Mouse (Mus musculus) intestine, embryonic 16.5 days (tissue): ENCODE measurements around the gene Tprn. TPM values are rescaled to one million over a fixed set of nuclear protein-coding genes. Genes with fewer than 3 reads are reported as not detected.
A peak's percentile ranks its signal among the peaks of the same experiment; 100 is the strongest.

Experiments
- ATAC-seq: fragments of 200-750 bp; cut with Nextera tagmentation; 2 replicates; pipeline ENCODE4 v1.8.0; 2017; ENCODE audit warnings: moderate TSS enrichment, moderate library complexity
- H3K27ac ChIP-seq: fragments of 300-500 bp; sonication (generic); 2 replicates; pipeline ENCODE4 v1.5.1; 2014; ENCODE audit warnings: mild to moderate bottlenecking, low read length
- H3K27me3 ChIP-seq: fragments of 300-500 bp; sonication (generic); replicated peaks from 2 replicates; pipeline ENCODE4 v1.6.1; 2014; ENCODE audit warnings: low read length, control low read depth, mixed read lengths; ENCODE audit not compliant: control insufficient read depth, insufficient read depth
- H3K36me3 ChIP-seq: fragments of 300-500 bp; sonication (generic); 2 replicates; pipeline ENCODE4 v1.6.1; 2014; ENCODE audit warnings: low read length, control low read depth; ENCODE audit not compliant: control insufficient read depth, insufficient read depth
- H3K4me1 ChIP-seq: fragments of 300-500 bp; sonication (generic); 2 replicates; pipeline ENCODE4 v1.6.1; 2014; ENCODE audit warnings: low read length, control low read depth, mixed read lengths; ENCODE audit not compliant: control insufficient read depth, insufficient read depth
- H3K4me2 ChIP-seq: fragments of 300-500 bp; sonication (generic); 2 replicates; pipeline ENCODE4 v1.6.1; 2014; ENCODE audit warnings: low read depth, low read length, control low read depth
- H3K4me3 ChIP-seq: fragments of 300-500 bp; sonication (generic); 2 replicates; pipeline ENCODE4 v1.5.1; 2014; ENCODE audit warnings: mild to moderate bottlenecking, low read length
- H3K9ac ChIP-seq: fragments of 300-500 bp; sonication (generic); 2 replicates; pipeline ENCODE4 v1.6.1; 2014; ENCODE audit warnings: low read depth, low read length
- H3K9me3 ChIP-seq: fragments of 300-500 bp; sonication (generic); 2 replicates; pipeline ENCODE4 v1.6.1; 2016; ENCODE audit warnings: low read length, control low read depth; ENCODE audit not compliant: control insufficient read depth
- WGBS: fragments of 180-500 bp; shearing (Covaris S2); extraction: QIAGEN DNeasy Blood & Tissue Kit; methylation state at CpG from one replicate; pipeline ENCODE4 v1.1.7; 2014; 5-methylcytosine and 5-hydroxymethylcytosine counted together
- polyA plus RNA-seq: library from polyadenylated mRNA; unstranded; fragments of >200 nt; fragmentation: Nextera tagmentation; extraction: Ambion mirVana; gene quantifications from 2 replicates; pipeline ENCODE4 v1.2.1, GENCODE M21; 2015

Tprn gene
- polyA plus RNA-seq, 1 experiment from 2014 or later = 31.7 TPM

DNA sequence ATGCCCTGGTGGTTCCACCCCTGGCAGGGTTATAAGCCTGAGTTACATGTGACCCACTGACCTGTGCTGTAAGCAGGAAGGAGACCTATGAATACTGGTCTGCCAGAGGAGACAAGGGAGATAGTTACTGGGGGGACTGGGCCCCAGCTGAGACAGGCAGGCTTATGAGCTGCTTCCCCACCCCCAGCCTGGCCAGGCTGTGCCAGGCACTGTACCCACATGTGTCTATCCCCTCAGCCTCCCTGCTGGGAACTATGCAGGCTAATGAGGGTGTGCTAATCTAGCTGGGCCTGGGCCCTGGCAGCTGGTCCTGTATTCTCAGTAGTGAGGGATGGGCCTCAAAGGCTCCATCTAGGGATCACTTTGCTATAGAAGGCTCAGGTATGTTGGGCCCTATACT is 4.8 kb downstream of the Tprn start:
- Histone ChIP-seq H3K4me1 (peaks cover 51% of the 10 kb centered on the region), H3K27ac (peak overlapping the region; percentile 96), H3K27me3 (peaks cover 5% of the 10 kb centered on the region; the same call in 1 of the 2 replicates), H3K4me2 (peak overlapping the region; percentile 96), H3K9ac (peak overlapping the region; percentile 87), H3K4me3 (peak overlapping the region; percentile 93), H3K36me3 (peaks cover 11% of the 10 kb centered on the region), H3K9me3 (no peaks in the 10 kb centered on the region)
- no peak; the same call in 1 of the 2 replicates for ATAC-seq

DNA sequence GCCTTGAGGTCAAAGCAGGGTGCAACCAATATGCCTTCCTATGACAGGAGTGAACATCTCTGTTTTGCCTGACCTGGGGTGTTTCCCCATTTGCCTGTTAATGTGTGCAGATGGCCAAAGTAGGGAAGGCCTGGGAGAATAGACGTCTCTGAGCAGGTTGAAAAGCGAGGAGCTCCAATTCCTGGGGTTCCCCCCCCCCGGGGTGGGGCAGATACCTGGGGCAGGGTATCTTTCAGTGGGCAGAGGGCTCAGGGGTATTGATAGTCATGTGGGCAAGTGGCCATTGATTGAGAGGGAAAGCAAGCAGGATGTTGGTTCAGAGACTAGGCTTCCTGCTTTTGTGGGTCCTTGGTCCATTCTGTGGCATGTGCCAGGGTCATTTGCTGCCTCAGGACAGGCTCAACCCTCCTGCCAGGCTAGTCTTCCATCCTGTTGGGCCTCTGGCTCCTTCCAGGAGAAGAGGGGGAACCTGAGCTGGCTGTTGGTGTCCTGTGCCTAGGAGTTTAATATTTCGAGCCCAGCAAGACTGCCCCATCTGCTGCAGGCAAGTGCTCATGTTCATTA is 5.4 kb downstream of the Tprn start:
- WGBS = 78% methylated on average over 4 of the region's 4 CpGs
- Histone ChIP-seq H3K36me3 (peaks cover 11% of the 10 kb centered on the region), H3K4me1 (peaks cover 52% of the 10 kb centered on the region), H3K4me3 (peak overlapping the region; percentile 93; the same call in 1 of the 2 replicates), H3K27ac (peak overlapping the region; percentile 96), H3K9me3 (no peaks in the 10 kb centered on the region), H3K4me2 (peak overlapping the region; percentile 96; the same call in 1 of the 2 replicates), H3K9ac (peak overlapping the region; percentile 87; the same call in 1 of the 2 replicates), H3K27me3 (peaks cover 5% of the 10 kb centered on the region; the same call in 1 of the 2 replicates)
- ATAC-seq = no peak

DNA sequence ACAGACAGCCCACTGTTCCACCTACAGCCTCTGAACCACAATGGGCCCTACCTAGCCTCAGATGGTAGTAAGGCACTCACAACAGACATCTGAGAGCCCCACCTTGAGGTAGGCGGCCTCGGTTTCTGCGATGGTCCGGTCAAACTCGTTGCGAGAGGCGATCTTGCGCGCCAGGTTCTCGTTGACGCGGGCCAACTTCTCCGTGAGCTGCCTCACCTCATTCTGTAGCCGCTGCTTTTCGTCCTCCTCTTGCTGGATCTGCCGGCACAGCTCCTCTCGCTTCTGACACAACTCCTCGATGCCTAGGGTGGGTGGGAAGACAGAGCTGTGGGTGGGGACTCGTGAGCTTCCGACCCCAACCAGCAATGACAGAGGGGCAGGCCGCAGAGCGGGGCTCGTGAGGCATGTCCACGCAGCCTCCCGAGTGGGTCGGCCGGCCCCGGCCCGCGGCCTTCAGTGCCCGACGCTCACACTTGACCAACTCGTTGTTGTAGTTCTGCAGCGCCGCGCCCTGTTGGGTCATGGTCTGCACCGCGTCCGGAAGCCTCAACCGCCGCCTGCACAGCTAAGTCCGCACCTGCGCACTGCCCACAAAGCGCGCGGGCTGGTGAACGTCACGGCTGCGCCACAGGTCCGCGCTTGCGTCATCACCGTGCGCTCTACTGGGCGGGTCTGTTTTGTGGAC is 9.6 kb downstream of the Tprn start, which contains the start of the genes Ssna1 and Anapc2:
Ssna1 (minus strand) TSS at position 612 of the 685 bp plus-strand sequence.
Anapc2 (plus strand) TSS at position 652 of the 685 bp plus-strand sequence.
- WGBS = under 1% methylated on average over 54 of the region's 55 CpGs
- peaks cover 32% of the 10 kb centered on the region for H3K4me1 ChIP-seq
- H3K27me3 ChIP-seq = no peaks in the 10 kb centered on the region
- H3K4me3 ChIP-seq = peak within 1 kb of the TSS; percentile 92
- H3K27ac ChIP-seq = peak within 1 kb of the TSS; percentile 85
- H3K36me3 ChIP-seq = peaks cover 16% of the 10 kb centered on the region
- ATAC-seq = peak; percentile 95
- H3K9me3 ChIP-seq = no peaks in the 10 kb centered on the region
- H3K9ac ChIP-seq = peak within 1 kb of the TSS; percentile 94
- H3K4me2 ChIP-seq = peak within 1 kb of the TSS; percentile 91

DNA sequence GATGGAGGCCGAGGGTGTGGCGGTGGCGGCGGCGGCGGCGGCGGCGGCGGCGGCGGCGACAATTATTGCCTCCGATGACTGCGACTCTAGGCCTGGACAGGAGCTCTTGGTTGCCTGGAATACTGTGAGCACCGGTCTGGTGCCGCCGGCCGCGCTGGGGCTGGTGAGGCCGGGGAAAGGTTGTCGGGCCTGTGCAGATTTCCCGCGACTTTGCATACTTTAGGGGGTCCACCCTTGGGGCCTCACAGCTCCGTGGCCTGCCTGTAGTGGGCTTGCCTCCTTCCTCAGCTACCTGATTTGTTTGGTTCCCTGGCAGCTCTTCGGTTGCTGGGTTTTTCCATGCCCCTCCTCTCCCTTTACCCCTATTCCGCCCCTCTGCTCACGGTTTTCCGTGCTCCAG is 10.1 kb downstream of the Tprn start:
- Histone ChIP-seq H3K4me2 (peak overlapping the region; percentile 91), H3K27me3 (no peaks in the 10 kb centered on the region), H3K36me3 (peaks cover 17% of the 10 kb centered on the region), H3K9ac (peak overlapping the region; percentile 94), H3K9me3 (no peaks in the 10 kb centered on the region), H3K4me3 (peak overlapping the region; percentile 92), H3K4me1 (peaks cover 26% of the 10 kb centered on the region), H3K27ac (peak overlapping the region; percentile 41)
- peak; percentile 67 for ATAC-seq
- WGBS = 0% methylated on average over 29 of the region's 29 CpGs

DNA sequence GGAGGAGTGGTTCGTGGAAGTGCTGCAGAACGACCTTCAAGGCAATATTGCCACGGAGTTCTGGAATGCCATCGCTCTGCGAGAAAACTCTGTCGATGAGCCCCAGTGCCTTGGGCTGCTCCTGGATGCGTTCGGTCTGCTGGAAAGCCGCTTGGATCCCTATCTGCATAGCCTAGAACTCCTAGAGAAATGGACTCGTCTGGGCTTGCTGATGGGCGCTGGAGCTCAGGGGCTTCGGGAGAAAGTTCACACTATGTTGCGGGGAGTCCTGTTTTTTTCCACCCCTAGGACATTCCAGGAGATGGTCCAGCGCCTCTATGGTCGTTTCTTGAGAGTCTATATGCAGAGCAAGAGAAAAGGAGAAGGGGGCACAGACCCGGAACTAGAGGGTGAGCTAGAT is 10.6 kb downstream of the Tprn start:
- Histone ChIP-seq H3K4me1 (peaks cover 23% of the 10 kb centered on the region), H3K36me3 (peaks cover 22% of the 10 kb centered on the region), H3K4me2 (peak overlapping the region; percentile 91), H3K27me3 (no peaks in the 10 kb centered on the region), H3K27ac (peak overlapping the region; percentile 41), H3K9ac (peak overlapping the region; percentile 94), H3K4me3 (peak overlapping the region; percentile 92), H3K9me3 (no peaks in the 10 kb centered on the region)
- 32% methylated on average over 16 of the region's 16 CpGs for WGBS
- ATAC-seq = no peak

DNA sequence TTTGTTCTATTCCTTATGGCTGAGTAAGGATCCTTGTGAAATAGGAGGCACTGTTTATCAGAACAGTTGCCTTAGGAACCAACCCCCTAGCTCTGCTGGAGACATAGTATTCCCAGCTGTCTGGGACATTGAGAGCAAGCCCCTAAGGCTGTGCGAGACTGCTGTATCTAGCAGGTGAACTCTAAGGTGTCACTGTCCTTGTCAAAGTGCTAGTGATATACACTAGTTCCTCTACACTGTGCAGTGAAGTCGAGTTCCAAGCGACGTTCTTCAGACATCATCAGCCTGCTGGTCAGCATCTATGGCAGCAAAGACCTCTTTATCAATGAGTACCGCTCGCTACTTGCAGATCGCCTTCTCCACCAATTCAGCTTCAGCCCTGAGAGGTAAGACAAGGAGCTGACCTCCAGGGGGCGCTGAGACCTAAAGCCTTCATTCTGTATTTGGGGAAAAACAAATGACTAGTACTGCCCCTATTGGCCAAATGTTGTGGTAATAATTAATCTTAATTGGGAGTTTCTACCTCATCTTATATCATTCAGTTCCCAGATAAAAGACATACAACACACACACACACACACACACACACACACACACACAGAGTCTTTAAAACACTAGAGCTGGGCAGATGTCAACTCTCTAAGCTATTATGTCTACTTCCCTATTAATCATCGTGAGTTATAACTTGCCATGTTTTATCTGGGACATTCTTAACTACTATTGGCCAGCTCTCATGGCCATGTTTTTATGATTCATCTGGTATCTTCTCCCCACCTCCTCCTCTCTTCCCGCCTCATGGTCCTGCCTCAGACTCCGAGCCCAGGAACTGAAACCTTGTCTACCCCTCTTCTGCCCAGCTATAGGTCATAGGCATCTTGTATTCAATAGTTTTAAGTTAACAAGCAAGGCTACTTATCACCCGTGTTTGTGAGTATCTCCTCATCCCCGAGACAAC is 16.8 kb downstream of the Tprn start:
- no peak overlapping the region for H3K4me3 ChIP-seq
- H3K27me3 ChIP-seq = no peaks in the 10 kb centered on the region
- no peaks in the 10 kb centered on the region for H3K4me1 ChIP-seq
- no peak overlapping the region for H3K9ac ChIP-seq
- no peak overlapping the region for H3K4me2 ChIP-seq
- H3K9me3 ChIP-seq = no peaks in the 10 kb centered on the region
- WGBS = 60% methylated on average over 13 of the region's 13 CpGs
- peaks cover 22% of the 10 kb centered on the region for H3K36me3 ChIP-seq
- no peak for ATAC-seq
- no peak overlapping the region for H3K27ac ChIP-seq

DNA sequence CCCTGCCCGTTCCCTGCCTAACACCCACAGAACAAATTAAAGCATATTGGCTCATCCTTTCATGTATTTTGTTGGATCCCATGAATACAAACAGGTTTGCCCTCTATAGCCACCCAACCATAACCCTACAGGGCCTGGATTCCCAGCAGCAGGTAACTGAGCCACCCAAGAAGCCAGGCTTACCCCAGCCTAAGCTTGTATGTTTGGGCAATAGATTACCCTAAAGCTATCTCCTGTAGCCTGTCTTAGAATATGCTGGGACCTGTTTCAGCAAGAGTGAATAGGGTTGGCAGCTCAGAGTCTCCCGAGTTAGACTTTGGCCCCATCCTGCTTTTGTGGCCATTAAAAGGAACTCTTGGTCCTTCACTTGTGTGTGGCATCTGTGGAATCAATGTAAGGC is 23.1 kb downstream of the Tprn start:
- Histone ChIP-seq H3K4me2 (no peak overlapping the region), H3K36me3 (peaks cover 7% of the 10 kb centered on the region), H3K9ac (no peak overlapping the region), H3K27ac (peak overlapping the region; percentile 80), H3K4me1 (peaks cover 21% of the 10 kb centered on the region), H3K4me3 (no peak overlapping the region), H3K9me3 (no peaks in the 10 kb centered on the region), H3K27me3 (peaks cover 22% of the 10 kb centered on the region)
- 0 out of 2 replicates have a peak, but pooled peaks have one; percentile 6 for ATAC-seq
- WGBS = 73% methylated on average over 2 of the region's 2 CpGs

DNA sequence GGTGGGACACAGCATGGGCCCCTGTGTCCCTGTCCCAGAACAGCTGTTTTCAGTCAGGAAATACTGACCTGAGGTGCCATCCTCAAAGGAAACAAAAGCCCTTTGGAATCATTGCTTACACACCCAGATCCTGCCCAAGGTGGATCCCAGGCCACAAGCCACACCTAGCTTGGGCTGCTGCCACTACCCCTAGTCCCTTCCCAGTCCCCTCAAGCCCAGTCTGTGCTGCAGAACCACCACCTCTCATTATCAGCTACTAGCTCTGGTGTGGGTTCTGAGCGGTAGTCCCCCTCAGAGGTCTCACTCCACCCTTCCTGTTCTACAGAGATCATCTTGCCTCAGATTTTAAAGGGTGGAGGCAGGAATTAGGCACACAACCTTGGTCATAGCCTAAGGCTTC is 23.9 kb downstream of the Tprn start:
- no peaks in the 10 kb centered on the region for H3K9me3 ChIP-seq
- peaks cover 7% of the 10 kb centered on the region for H3K36me3 ChIP-seq
- 37% methylated on average over 1 of the region's 1 CpGs for WGBS
- H3K4me2 ChIP-seq = no peak overlapping the region; the same call in 1 of the 2 replicates
- H3K27me3 ChIP-seq = peaks cover 30% of the 10 kb centered on the region
- peaks cover 21% of the 10 kb centered on the region for H3K4me1 ChIP-seq
- no peak overlapping the region for H3K4me3 ChIP-seq
- peak; percentile 51 for ATAC-seq
- peak overlapping the region; percentile 17; the same call in 1 of the 2 replicates for H3K9ac ChIP-seq
- peak overlapping the region; percentile 80 for H3K27ac ChIP-seq
